Mouse (Mus musculus) induced T-regulatory cell, adult 2 months (primary cell): ENCODE data around the gene Hfe.

Experiments used
- DNase-seq: peaks from one replicate; pipeline ENCODE4 v3.0.0-alpha.2; 2012; ENCODE audit warnings: low read depth

The Hfe gene

DNA sequence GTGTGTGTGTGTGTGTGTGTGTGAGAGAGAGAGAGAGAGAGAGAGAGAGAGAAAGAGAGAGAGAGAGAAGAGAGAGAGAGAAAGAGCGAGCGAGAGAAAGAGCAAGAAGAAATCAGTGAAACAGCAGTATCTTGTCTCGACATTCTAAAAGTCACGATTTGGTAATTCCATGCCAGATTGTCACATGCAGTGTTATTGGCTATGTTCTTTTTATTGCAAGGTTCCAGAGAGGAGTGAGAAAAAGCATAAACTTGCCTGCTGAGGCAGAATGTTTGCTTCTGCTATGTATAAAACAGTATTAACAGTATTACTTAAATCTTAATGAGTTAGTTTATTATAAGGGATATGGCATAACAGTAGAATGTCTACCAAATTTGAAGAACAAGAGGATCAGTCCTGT is 24.7 kb downstream of the Hfe start:
- DNase-seq, result peak; percentile 39

DNA sequence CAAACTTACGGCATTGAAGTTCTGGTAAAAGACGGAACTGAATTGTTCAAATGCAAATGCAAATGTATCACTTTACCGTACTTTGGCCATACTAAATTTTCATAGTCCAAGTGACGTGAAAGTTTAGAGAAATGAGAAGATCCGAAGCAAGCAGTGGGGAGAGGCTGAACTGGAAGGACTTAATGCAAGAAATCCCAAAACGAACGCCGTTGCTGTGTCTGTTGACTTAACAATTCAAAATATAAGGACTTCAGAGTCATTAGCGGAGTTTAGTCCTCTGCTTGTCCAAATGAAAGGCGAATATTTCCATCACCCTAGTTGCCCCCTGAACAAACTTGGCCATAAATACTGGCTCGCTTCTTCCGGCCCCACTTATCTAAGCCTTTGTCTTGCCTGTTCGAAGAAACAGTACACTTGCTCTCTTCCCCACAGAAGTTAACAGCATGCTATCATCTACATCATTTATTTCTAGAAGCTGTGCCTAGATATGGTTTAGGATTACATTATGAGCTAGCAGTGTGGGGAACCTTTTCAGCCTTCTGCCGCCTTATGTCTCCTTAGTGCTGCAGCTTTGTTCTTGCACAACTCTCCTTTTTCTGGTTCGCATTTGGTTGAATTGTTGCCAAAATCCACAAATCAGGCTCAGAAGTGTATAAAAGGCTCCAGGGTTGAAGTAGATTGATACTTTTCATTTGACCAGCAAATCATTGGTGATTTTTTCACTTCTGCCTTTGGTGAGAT is 25.4 kb downstream of the Hfe start:
- no peak for DNase-seq

GRCm38 (mm10) chr13:23684295-23684945 is 26.2 kb downstream of the Hfe start:
- peak; percentile 92 for DNase-seq

DNA sequence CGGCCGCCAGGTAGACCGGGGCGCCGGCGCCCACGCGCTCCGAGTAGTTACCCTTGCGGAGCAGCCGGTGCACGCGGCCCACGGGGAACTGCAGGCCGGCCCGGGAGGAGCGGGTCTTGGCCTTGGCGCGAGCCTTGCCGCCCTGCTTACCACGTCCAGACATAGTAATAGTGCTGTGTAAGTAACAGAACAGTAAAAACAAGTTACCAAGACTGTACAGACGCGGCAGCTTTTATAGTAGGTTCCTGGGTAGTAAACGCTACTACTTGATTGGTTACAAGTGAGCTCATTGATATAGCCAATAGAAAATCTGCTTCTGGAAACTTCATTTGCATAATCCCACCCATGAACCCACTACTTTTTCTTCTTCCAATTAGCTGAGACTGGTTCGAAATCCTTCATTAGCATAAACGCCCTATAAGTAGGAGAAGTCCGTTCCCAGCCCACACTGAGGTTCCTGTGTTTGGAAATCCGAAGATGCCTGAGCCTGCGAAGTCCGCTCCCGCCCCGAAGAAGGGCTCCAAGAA is 26.8 kb downstream of the Hfe start, which contains the start of the genes Hist1h2ac and Hist1h2bc:
TSS of gene Hist1h2ac (minus strand) at position 194 of the 527 bp plus-strand sequence.
TSS of gene Hist1h2bc (plus strand) at position 445 of the 527 bp plus-strand sequence.
- peak; percentile 98 for DNase-seq

DNA sequence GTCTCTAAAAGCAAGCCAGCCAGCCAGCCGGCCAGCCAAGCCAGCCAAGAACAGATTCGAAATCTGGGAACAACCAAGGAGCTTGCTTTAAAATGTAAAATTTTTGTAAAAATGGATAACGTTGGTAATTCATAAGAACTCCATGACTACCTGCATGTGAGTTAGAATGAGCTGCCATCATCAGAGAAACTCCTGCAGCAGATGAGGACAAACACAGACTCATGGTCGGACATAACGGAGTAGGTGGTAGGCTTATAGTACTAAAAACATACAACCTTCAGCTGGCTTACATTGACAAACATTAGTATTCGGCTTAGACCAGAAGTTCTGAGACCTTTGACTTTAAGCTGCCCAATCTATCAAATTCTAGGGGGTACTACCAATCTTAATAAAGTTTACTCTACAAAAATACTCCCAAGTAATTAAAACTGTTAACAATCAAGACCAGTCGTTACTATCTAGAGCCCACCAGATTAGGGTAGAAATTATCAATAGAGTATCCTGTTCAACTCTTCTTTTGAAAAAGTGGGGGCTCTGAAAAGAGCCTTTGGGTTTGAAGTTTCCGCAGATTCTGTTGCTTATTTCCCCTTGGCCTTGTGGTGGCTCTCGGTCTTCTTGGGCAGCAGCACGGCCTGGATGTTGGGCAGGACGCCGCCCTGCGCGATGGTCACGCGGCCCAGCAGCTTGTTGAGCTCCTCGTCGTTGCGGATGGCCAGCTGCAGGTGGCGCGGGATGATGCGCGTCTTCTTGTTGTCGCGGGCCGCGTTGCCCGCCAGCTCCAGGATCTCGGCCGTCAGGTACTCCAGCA is 27.5 kb downstream of the Hfe start:
- DNase-seq, result peak; percentile 65

DNA sequence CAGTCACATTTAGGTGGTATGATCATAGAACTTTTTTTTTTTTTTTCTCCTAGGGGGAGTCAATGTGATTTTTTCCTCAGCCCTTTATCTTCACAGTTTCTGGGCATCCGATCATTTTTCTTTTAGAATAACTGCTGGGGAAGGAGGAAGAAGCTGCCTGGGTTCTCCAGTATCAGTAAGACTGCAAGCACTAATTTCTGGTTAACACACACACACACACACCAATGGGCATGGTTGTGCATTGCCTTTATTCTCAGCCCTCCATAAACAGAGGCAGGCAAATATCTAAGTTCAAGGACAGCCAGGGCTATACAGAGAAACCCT is 28.1 kb downstream of the Hfe start:
- DNase-seq, result peak; percentile 25

- no peak for DNase-seq
These were observed 28.6 kb downstream of the Hfe start for GRCm38 (mm10) chr13:23681990-23682582.

- DNase-seq, result no peak
These were observed 48.1 kb downstream of the Hfe start for GRCm38 (mm10) chr13:23662536-23662935.

DNA sequence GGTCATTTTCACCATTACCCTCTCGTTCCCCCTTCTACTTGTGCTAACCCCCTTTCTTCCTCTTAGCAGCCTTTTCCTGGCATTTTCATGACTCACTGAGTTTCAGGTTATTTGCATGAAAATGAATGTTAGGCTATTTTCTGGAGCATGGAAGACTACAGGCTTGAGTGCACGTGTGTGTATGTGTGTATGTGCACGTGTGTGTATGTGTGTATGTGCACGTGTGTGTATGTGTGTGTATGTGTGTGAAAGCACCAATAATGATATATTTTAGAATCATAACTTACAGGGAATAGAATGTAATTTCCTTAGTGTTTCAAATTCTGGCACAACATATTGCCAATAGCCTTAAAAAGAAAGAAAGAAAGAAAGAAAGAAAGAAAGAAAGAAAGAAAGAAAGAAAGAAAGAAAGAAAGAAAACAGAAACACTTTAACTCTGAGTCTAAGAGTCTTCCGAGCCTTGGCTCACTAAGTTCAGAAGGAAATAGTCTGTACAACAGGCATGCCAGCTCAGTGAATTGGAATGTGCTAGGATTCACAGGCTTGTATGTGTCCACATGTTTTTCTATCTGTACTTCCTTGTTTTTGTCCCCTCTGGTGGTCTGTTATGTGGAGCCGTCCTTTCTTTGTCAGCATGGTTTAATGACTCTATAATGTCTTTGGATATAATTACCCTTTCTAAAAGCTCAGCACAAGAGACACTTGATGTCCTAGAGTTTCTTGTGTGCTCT is 50.9 kb downstream of the Hfe start:
- DNase-seq, result no peak
